Mouse (Mus musculus): ENCODE results near the gene Hdac1.

Gene Hdac1

DNA sequence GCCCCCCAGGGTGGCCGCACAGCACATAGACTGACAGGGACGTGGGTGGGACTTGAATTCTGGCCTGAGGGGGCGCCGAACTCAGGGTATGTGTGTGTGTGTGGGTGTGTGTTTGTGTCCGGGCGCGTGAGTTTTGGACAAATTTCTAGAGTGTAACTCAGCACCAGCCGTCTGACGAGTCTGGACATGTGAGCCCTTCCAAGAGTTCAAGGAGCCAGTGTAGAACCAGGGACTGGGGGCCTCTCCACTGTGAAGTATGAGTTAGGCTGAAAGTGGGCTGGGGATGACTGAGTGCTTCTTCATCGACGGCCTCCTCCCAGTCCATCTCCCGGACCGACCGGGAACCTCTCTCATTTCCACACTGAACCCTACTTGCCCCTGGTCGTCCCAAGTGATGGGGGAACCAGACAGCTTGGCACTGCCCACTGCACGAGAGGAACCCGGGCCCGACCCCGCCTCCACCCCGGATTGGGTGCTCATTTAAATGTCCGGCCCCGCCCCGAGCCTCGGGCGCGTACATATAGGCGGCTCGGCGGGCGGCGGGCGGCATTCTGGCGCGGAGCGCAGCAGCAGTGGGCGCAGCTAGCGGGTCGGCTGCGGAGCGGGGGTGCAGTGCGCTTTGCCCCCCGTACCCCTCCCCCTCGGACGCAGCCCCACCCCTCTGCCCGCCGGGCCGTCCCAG lies 29.3 kb downstream of the Hdac1 start, which contains the start of gene Marcksl1:
Gene Marcksl1, plus strand, starts transcription at position 496 of the 682 bp plus-strand sequence.
- in situ Hi-C loops (cut with MboI, MseI): no loop called here

DNA sequence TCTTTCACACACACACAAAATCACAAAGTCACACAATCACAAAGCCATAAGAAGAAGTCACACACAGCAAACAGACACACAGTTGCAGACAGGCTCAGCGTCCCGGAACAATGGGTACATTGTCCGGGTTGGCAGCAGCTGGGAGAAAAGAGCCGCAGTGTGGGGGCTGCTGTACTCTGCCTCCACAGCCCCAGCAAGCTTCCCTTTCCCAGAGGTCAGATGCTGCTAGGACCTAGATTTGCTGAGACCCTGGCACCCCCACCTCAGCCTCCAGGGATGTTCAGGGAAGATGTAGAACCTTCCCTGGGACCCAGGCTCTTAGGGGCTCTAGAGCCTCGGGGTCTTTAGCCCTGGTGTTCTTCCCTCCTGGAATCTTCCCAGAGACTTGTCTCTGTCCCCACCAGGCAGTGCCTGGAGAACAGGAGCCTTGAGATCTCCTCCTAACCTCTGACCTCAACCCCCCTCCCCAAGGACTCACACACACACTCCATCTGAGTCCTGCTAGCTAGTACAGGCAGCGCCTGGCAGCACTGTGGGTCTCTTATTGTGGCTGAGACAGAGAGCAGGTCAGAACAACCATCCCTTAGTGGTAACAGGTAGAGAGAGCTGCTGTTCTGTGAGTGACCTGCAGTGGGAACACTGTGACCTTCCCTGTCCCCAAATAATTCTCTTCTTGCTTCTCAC lies 31.0 kb downstream of the Hdac1 start:
- in situ Hi-C loops (cut with MboI, MseI): no loop called here

DNA sequence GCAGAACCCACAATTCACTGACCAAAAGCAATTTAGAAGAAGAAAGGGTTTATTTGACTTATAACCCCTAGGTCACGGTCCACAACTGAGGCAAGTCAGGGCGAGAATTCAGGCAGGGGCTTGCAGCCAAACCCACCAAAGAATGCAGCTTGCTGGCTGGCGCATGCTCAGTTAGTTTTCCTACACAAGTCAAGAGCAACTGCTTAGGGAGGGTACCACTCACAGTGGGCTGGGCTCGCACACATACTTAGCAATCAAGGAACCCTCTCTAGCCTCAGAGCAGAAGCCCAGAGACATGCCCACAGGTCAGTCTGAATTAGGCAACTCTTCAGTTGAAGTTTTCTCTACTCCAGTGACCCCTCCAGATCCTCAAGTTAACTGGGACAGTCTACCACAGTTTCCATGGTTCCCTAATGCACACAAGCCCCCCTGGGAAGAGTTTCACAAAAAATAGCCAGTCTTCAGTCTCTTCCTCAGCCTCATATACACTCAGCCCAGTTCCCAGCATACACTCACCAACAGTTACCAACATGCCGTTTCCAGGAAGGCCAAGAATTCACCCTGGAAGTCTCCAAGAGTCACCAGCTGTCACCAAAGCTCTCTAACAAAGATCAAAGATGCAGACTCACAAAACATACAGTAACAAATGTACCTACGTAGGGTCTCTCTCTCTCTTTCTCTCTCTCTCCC lies 31.6 kb downstream of the Hdac1 start:
- in situ Hi-C loops (cut with MboI, MseI): no loop called here

DNA sequence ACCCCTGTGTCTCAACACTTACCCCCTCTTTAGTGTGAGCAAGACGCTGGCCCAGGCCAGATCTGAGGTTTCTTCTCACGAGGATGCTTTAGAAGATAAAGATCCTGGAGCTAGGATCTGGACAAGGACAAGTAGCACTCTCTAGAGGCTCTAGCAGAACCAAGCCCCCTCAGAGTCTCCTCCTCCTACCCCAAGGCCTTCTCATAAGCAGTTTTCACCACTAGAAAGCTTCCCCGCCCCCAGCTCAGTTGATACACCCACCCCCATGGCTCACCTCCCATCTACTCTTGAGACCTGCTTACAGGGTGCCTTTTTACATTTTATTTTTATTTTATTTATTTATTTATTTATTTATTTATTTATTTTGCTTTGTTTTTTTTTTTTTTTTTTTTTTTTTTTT lies 32.9 kb downstream of the Hdac1 start:
- in situ Hi-C loops (cut with MboI, MseI): no loop called here

DNA sequence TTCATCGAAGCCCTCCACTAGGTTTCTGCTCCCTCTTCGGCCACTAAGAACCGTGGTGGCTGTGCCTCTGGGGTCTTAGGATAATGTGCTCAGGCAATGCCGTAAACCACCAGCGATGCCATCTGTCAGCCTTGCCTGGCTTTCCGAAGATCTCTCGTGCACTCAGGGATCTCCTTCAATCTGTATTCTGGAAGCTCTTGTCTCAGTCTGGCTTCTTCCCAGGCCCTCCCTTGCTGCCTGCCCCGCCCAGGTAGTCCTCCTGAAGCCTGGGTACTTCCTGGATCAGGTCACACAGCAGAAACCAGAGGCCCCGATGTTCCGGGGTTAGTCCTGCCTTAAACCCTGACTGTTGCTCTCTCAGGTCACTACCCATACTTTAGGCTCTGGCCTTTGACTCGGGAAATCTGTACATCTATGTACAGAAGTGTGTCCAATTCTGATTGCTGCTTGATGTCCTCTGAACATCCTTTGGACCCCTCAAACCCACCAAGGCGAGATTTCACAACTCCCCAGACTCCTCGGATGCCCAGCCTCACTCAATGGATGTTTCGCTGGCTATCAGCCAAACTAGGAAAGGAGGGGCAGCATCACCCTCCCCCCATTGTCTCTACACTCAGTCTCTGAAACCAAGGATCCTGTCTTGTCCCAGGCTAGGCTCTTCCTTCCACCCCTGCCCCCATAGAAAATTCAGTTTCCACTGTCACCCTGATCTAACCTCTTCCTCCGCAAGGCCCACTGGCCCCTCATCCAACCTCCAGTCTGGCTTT lies 33.5 kb downstream of the Hdac1 start:
- in situ Hi-C loops (cut with MboI, MseI): no loop called here

DNA sequence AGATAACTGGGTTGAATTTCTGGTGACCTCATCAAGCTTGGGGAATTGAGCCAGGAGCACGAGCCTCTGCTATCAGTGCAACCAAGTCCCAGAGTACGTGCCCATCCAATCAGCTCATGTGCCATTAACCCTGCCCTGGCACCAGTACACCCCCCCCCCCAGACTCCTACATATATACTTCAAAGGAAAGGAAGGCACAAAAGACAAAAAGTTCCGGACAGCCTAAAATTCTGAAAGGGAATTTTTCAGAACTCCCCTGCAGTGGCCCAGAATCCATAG lies 34.3 kb downstream of the Hdac1 start:
- in situ Hi-C loops (cut with MboI, MseI): no loop called here

DNA sequence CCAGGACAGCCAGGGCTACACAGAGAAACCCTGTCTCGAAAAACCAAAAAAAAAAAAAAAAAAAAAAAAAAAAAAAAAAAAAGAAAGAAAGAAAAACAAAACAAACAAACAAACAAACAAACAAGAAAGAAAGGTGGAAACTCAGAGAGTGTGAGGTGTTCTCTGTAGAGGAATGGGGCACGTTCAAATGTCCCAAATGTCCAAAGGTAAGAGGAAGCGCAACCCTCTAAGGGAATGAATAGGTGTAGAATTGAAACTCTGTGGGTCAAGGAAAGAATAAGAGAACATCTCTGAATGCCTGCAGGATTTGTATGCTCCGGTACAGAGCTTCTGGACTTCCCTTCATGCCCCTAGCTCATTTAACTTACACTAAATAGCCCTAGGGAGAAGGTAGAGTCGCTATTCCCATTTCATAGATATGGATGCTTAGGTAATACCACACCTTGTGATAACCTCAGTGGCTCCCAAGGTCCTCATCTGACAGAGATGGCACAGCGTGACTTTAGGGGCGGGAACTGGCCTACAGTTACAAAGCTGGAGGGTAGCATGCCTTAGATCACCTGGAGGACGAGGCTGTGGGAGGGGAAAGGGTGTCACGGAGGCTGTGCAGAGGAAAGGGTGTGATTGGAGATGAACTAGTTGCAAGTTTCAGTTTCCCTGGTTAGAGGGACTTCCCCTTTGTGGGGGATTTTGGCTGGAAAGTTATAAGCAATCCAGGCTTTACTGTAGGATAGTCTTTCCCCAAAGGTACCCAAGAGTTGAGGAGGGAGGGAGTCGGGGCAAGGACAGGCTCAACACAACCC lies 34.9 kb downstream of the Hdac1 start:
- in situ Hi-C loops (cut with MboI, MseI): no loop called here

DNA sequence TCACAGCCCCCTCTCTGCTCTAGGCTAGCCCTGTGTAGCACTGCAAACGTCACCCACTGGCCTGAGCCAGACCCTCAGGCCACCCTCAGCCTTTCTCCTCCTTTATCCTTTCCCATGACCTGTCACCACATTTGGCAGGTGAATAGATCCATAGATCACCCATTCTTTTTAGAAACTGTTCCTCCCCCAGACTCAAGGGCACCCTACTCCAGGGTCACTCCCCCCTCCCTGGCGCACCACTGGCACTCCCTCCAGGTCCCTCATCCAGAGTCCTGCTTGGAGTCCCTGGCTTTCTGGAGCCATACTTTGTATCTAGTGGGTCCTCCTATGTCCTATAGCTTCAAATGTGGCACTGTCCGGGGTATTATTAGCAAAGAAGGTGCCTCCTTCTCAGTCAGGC lies 37.0 kb downstream of the Hdac1 start:
- in situ Hi-C loops (cut with MboI, MseI): no loop called here

DNA sequence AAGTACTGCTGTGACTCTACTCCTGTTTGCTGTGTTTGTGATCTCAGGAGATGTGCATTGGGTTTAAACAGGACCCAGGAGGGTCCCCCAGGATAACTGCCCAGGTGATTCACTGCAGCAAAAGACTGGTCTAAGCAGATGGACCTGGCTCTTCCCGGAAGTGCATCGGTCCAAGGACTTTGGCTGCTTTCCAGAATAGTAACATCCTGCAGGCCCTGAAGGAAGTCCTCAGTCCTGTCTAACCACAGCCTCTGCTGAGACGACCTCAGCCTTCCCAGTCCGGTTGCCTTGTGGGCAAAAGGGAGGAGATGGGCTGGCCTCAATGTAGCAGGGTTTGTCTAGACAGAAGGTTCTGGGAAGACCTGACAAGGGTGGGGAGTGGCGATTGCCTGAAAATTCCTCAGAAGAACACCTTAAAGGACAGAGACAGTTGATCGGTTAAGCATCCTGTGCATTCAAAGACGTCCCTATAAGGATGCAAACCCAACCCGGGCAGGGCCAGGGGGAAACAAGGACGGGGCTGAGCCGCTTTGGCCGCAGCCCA lies 39.5 kb downstream of the Hdac1 start:
- in situ Hi-C loops (cut with MboI, MseI): no loop called here

DNA sequence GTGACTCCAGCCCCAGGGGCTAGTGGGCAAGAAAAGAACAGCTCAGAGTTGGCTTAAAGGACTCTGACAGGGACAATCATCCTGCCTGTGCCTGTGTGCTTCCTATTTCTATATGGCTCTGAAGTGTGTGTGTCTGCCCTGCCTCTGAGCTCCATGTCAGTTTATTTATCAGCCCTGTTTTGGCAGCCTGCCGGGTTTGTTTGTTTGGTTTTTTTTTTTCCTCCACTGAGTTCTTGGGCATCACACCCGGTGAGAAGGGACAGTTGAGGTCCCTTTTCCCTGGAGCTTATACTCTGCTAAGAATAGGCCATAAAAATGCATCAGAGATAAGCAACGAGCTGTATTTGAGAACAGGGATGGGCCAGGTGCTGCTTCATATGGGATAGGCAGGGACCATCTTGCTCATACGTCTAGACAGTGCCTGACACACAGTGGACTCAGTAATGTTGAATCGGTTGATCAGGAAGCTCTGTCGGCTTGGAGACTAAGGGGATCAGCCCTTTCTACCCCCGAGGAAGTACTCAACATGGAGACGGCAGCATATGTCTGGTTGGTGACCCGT lies 40.1 kb downstream of the Hdac1 start:
- in situ Hi-C loops (cut with MboI, MseI): no loop called here

DNA sequence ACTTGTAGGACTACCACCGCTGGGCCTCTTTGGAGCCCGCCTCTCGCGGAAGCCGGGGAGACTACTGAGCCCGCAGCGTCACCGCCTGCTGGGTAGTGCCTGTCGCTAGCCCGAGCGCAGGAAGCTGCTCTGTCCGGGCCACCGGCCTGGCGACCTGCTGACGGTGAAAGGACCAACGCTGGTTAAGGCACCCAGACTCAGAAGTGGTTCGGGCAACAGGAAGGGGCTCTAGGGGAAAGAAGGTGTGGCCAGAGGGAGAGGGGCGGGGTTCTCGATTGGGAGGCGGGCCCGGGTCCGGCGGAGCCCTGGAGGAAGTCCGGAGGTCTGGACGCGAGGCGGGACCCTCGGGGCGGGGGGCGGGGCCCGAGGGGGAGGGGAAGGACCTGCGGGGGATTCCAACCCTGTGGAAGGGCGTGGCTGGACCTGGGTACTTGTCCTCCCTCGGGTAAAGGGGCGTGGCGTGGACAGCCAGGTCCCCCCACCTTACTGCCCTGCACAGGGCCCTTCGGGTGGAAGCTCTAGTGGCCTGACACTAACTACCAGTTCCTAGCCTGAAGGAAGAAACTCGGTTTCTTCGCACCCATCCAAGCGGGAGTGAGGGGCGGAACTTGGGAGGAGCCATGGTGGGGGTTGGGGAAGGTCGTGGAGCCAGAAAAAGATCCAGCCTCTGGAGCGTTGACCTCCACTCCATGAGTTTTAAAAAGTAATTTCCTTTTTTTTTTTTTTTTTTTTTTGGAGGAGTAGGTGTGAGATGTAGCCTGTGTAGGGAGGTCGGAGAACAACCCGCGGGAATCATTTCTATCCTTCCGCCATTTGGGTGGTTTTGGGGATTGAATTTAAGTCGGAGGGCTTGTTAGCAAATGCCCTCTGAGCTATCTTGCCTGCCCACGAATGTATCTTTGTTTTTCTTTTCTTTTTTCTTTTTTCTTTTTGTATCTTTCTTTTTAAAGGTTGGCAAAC lies 41.6 kb downstream of the Hdac1 start:
- in situ Hi-C loops (cut with MboI, MseI): no loop called here

DNA sequence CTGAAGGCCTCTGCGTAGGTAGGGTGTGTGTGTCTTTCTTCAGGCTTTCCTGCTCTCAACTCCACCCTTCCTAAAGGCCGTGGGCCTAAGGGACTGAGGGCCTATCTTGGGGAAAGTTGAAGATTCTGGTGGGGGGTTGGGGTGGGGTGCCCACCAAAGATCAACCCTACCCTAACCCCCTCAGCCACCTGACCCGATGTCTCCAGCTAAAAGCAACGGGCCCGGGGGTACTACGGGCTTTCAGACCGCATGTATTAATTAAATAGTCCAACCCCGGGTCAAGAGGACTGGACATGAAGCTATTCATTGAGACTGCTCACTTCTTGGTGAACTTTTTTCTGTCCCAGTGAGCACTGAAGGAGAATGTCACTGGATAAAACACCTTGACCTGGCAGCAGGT lies 42.5 kb downstream of the Hdac1 start:
- in situ Hi-C loops (cut with MboI, MseI): no loop called here

DNA sequence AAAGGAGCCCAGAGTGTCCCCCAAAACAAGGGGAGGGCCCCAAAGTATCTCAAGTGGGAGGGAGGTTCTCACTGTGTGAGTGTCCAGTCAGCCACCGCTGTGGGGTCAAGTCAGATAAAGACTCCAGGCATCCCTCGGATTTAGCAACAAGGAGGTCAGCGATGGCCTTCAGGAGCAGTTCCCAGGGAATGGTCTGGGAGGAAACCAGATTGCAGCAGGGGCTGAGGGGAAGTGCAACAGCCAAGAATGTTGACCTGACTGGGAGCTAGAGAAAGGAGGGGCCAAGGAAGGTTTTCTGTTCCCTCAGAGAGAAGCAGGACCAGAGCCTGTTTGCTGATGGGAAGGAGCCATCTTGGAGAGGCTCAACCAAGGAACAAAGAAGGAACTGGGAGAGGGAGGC lies 43.6 kb downstream of the Hdac1 start:
- in situ Hi-C loops (cut with MboI, MseI): no loop called here

DNA sequence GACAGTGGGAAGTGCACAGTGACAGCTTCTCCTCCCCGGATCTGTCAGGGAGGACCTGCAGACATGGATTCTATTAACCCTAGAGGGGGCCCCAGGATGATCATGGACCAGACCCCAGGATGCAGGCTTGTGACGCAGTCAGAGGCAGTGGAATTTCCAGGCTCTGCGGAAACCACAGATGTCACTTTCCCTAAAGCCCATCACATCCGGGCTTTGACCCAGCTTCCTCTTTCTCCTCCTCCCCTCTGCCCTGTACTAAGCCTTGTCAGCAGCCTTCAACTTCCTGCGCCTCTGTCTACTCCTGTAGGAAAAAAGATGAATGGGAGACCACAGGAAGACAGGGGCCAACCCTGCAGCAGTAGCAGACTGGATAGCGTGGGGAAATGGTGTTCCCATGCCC lies 45.9 kb downstream of the Hdac1 start:
- in situ Hi-C loops (cut with MboI, MseI): no loop called here

DNA sequence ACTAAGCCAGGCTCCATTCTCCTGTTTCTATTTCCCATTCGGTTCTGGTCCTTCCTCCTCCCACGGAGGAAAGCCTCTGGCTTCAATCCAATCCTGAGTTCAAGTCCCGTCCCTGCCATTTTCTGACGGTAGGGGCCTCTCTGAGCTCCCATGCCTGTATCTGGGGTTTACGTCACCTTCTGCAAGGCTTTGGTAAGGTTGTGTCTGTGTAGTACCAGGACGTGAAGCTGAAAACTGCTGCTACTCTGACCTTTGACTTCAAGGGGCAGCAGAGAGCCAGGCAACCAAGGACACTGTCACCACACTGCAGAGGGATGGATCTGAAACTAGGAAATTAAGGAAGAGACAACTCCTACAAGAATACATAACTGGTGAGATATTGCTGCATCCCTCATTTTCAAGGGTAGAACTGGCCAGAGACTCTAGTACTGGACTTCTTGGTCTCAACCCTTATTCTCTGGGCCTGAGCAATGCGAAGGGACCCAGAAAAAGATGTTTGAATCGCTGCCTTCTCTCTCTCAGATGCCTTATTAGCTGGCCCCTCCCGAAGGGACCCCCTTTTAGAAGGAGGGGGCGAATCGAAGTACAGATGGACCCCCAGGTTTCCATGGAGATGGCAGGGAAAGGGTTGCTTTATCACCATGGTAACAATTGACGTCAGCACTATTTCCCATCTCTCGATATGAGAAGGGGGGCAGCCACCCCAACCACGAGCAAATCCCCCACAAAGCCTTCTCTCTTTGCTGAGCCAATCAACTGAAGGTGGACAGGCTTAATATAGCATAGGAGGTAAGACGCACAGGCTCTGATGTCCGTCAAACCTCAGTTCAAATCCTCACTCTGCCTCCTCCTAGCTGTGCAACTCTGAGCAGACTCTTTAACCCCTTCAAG lies 46.6 kb downstream of the Hdac1 start:
- in situ Hi-C loops (cut with MboI, MseI): no loop called here

DNA sequence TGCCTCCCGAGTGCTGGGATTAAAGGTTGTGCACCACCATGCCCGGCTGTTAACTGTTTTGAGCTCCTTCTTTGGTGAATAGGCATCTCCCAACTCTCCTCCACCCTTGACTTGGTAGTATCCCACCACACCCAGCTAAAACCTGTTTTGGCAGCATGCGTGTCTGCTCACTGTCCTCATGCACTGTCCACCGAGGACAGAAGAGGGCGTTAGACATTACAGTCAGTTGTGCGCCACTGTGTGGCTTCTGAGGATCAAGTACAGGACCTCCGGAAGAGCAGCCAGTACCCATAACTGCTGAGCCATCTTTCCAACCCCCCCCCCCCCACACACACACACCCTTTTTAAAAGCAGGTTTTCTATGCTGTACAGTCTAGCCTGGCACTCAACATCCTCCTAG lies 47.8 kb downstream of the Hdac1 start:
- in situ Hi-C loops (cut with MboI, MseI): no loop called here

DNA sequence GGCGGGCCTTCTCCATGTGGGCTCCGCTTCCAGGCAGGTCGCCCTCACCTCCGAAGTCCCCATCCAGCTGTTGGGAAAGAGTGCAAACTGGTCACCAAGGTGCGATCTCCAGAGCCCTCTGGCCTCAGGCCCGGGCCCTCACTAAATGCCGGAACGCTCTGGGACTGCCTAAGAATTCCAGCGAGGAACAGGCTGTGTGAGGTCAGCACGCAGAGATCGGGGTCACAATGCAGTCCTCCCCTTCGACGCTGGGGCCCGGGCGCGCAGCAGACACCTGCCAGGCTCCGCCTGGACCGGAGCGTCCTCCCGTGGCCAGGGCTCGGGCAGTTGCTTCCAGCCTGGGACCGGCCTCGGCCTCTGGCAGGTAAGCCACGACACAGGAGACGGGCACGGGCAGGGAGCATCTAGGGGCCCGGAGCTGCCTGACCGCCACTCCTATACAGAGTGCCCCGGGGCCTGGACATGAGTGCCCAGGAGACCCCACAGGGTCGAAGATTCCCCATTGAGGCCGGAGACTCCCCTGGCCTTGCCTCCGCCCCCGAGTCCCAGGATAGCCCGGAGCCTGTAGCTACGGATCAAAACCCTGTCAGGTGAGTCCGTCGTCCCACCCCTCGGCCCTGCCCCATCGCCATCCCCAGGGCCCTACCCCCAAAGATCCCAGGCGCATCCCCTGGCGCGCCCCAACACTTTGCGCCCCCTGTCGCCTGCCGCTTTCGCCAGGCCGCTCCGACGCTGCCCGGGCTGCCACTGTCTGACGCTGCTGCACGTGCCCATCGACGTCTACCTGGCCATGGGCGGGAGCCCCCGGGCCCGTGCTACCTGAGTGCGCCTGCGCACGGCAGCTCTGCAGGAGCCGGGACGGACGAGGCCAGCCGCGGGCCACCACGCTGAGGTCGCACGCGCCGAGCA lies 51.3 kb downstream of the Hdac1 start, which contains the start of the genes Tssk3 and Fam229a:
Gene Tssk3, minus strand, starts transcription at position 51 of the 909 bp plus-strand sequence.
Gene Fam229a, plus strand, starts transcription at position 219 of the 909 bp plus-strand sequence.
- in situ Hi-C loops (cut with MboI, MseI): no loop called here
